ENCODE assay signal across 1 mouse cellular context in the genomic region with DNA sequence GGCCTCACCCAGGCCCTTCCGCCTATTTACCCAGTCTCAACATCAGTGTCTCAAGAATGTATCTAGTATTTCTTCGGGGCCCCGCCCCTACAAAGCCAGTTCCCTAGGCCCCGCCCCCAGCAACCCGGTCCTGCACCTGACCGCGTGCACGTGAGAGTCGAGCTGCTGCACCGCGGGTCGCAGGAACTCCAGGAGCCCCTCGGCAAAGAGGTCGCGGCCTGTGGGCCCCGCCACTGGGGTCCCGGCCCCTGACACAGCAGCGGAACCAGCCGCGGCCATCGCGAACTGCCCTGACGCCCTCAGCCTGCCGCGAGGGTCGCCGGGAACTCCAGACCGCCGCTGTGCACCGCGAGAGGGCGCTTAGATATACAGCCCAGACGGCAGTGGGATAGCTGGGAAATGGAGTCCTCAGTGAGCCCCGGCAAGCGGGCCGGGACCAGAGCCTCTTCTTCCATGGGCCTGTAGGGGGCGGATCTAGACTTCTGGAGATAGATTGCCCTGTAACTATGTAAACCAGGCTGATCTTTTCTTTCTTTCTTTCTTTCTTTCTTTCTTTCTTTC.
TF ChIP-seq lines count a peak whose summit lies in the region.

A gene (minus strand): TSS at position 338 of the 561 bp plus-strand sequence.

TF ChIP-seq in CH12.LX, 34 proteins besides CTCF, POLR2A, EP300 and RAD21 (continued from another document):
- TF ChIP-seq E2F4 (IDR thresholded peaks at IDR 0.05; ENCODE audit: insufficient replicate concordance, low read depth, low read length), result no peak
- no peak for TF ChIP-seq ZNF384 (IDR thresholded peaks at IDR 0.05; ENCODE audit: low read depth, low read length)
- TF ChIP-seq USF1 (IDR thresholded peaks at IDR 0.05; ENCODE audit: low read depth, low read length), result no peak
- TF ChIP-seq POLR2AphosphoS2 (IDR thresholded peaks at IDR 0.05; ENCODE audit: low read depth, low read length), result peak; percentile 71; the same call in 1 of the 2 replicates
- TF ChIP-seq MAZ (IDR thresholded peaks at IDR 0.05; ENCODE audit: low read depth, low read length), result peak; percentile 53; the same call in 1 of the 2 replicates
- no peak for TF ChIP-seq CHD1 (IDR thresholded peaks at IDR 0.05; ENCODE audit: low read depth, low read length)
- no peak for TF ChIP-seq USF2 (conservative IDR thresholded peaks at IDR 0.05; ENCODE audit: low read depth, low read length)
- no peak for TF ChIP-seq JUN (IDR thresholded peaks at IDR 0.05; ENCODE audit: insufficient read depth, low read depth, low read length)
- peak; percentile 69; the same call in 1 of the 2 replicates for TF ChIP-seq MYC (IDR thresholded peaks at IDR 0.05; ENCODE audit: low read depth, low read length)
- TF ChIP-seq MXI1 (IDR thresholded peaks at IDR 0.05; ENCODE audit: low read depth, low read length), result peak; percentile 87
- TF ChIP-seq ZKSCAN1 (IDR thresholded peaks at IDR 0.05; ENCODE audit: borderline replicate concordance, low read depth, low read length), result no peak
- 0 out of 2 replicates have a peak, but pooled peaks have one; percentile 47 for TF ChIP-seq UBTF (IDR thresholded peaks at IDR 0.05; ENCODE audit: low read depth, low read length)
- TF ChIP-seq IRF4 (IDR thresholded peaks at IDR 0.05; ENCODE audit: low read depth, low read length), result peak; percentile 55; the same call in 1 of the 2 replicates
- no peak for TF ChIP-seq JUND (conservative IDR thresholded peaks at IDR 0.05; ENCODE audit: low read depth, low read length)
- TF ChIP-seq NELFE (IDR thresholded peaks at IDR 0.05; ENCODE audit: low read depth, low read length), result peak; percentile 78
- peak; percentile 73 for TF ChIP-seq ZMIZ1 (IDR thresholded peaks at IDR 0.05; ENCODE audit: low read depth, low read length)
- TF ChIP-seq SIN3A (IDR thresholded peaks at IDR 0.05; ENCODE audit: low read length), result peak; percentile 84
- peak; percentile 49; the same call in 1 of the 2 replicates for TF ChIP-seq GABPA (IDR thresholded peaks at IDR 0.05; ENCODE audit: insufficient replicate concordance, low read depth, low read length)
- peak; percentile 64 for TF ChIP-seq MAX (IDR thresholded peaks at IDR 0.05; ENCODE audit: low read length)
- TF ChIP-seq RCOR1 (conservative IDR thresholded peaks at IDR 0.05; ENCODE audit: low read depth, low read length), result no peak
- no peak for TF ChIP-seq ETS1 (conservative IDR thresholded peaks at IDR 0.05; ENCODE audit: low read depth, low read length)
- peak; percentile 90; the same call in 1 of the 2 replicates for TF ChIP-seq KAT2A (IDR thresholded peaks at IDR 0.05; ENCODE audit: insufficient replicate concordance, low read length)
- no peak for TF ChIP-seq MAFK (IDR thresholded peaks at IDR 0.05; ENCODE audit: insufficient replicate concordance, low read length)
- TF ChIP-seq MEF2A (IDR thresholded peaks at IDR 0.05; ENCODE audit: borderline replicate concordance, low read depth, low read length), result peak; percentile 45
- no peak for TF ChIP-seq PAX5 (IDR thresholded peaks at IDR 0.05; ENCODE audit: low read length)
- peak; percentile 33; the same call in 1 of the 2 replicates for TF ChIP-seq NRF1 (IDR thresholded peaks at IDR 0.05; ENCODE audit: low read depth, low read length)
- TF ChIP-seq TBP (conservative IDR thresholded peaks at IDR 0.05; ENCODE audit: low read depth, low read length), result no peak; the same call in 1 of the 2 replicates
- TF ChIP-seq HCFC1 (IDR thresholded peaks at IDR 0.05; ENCODE audit: low read depth, low read length), result peak; percentile 96
- TF ChIP-seq CHD2 (IDR thresholded peaks at IDR 0.05; ENCODE audit: low read length), result peak; percentile 96
- TF ChIP-seq BHLHE40 (IDR thresholded peaks at IDR 0.05; ENCODE audit: low read depth, low read length), result peak; percentile 96
